Mouse (Mus musculus) ES-E14 (cell line): Measurements from ENCODE around the gene Gm9046.
"Not testable (repeated sequence)": the region's sequence is repeated elsewhere in the genome, so short reads cannot be mapped to it uniquely, and the experiment has no call there.

ENCODE experiments used
- CHD2 ChIP-seq: IDR thresholded peaks from 2 replicates; pipeline ENCODE4 v1.6.1; 2014; ENCODE audit warnings: mild to moderate bottlenecking, low read depth, low read length, inconsistent platforms
- HCFC1 ChIP-seq: IDR thresholded peaks from 2 replicates; pipeline ENCODE4 v1.6.1; 2012; ENCODE audit warnings: low read length, inconsistent platforms, borderline replicate concordance; ENCODE audit not compliant: insufficient read depth
- MAFK ChIP-seq: IDR thresholded peaks from 2 replicates; pipeline ENCODE4 v1.6.1; 2014; ENCODE audit warnings: mild to moderate bottlenecking, low read depth, low read length, inconsistent platforms; ENCODE audit not compliant: insufficient read depth
- ZC3H11A ChIP-seq: IDR thresholded peaks from 2 replicates; pipeline ENCODE4 v1.6.1; 2012; ENCODE audit warnings: low read depth, mild to moderate bottlenecking, inconsistent platforms, low read length, borderline replicate concordance
- ZNF384 ChIP-seq: IDR thresholded peaks from 2 replicates; pipeline ENCODE4 v1.6.1; 2012; ENCODE audit warnings: low read depth, low read length, inconsistent platforms

- not testable (repeated sequence) for TF ChIP-seq ZC3H11A, CHD2, MAFK, ZNF384, HCFC1
Observed at GRCm38 (mm10) chr10:118354005-118354404, 10.9 kb upstream of the Gm9046 start, which contains the start of gene Gm9049.
